Mouse (Mus musculus) CD4-positive, CD25-positive, alpha-beta regulatory T cell, adult 2 months (primary cell): ENCODE results near the gene Ttc7.
A peak's percentile ranks its signal among the peaks of the same experiment; 100 is the strongest.

Experiments used
- DNase-seq: peaks from one replicate; pipeline ENCODE4 v3.0.0-alpha.2; 2012; ENCODE audit warnings: low read depth, low spot score

The Ttc7 gene

DNA sequence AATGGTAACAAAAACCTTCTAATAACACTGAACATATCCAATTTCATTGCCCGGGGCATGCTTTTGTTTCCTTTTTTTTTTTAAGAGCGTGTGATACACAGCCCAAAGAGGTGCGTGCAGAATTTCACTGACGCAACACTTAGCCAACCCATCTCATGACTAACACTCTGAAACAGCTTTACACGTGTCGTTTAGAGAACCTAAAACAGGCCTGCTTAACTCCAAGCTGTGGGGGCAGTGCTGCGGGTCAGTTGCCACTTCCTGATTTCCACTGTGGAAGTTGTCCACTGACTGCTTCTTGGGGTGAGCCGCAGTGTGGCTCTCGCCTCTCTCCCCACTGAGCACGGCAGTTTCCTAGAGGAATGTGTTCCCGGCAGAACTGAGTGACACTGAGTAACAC lies 122.9 kb downstream of the Ttc7 start:
- no peak for DNase-seq

DNA sequence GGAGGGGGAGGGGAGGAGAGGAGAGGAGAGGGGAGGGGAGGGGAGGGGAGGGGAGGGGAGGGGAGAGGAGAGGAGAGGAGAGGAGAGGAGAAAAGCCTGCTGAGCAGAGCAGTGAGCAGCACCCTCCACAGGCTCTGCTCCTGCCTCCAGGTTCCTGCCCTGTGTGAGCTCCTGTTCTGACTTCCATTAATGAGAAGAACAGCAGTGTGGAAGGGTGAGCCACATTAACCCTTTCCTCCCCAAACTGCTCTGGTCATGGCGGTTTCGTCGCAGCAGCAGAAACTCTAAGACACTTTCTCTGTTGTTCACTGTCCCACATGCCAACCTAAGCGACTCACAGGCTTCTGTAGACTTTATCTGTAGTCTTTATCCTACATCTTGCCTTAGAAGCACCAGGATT lies 124.0 kb downstream of the Ttc7 start:
- no peak for DNase-seq

DNA sequence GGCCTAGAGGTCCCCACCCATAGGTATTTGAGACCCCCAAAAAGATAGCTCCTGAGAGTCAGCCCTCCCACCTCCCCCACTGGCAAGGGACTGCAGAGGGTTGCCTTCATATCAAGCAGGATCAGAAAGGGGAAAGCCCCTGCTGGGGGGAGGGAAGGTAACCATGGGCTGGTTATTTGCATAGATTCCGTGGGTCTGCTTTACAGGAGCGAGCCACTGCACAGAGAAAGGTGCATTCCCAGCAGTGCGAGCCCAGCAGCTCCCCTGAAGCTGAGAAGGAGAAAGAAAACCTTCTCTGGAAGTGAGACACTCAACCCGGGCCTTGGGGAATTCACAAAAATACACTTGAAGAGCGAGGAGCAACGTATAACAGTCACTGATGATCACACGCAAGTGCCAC lies 135.4 kb downstream of the Ttc7 start:
- peak; percentile 48 for DNase-seq

GRCm38 (mm10) chr17:87427511-87427910 lies 144.8 kb downstream of the Ttc7 start, which contains the start of gene Stpg4:
Gene Stpg4 (minus strand): TSS chr17:87427741.
- no peak for DNase-seq

DNA sequence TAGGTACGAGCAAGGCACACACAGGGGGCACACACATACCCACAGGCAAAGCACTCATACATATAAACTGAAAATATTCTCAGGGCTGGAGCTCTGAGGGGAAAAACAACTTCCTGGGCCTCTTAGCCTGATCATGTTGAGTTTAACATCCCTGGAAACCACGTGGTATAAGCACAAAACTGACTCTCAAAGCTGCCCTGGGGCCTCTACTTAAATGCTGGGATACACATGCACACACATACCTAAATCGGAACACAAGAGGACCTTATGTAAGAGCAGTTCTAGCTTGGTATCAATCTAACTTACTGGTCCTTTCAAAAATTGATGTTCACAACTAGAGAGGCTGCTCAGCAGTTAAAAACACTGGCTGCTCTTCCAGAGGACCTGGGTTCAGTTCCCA lies 146.7 kb downstream of the Ttc7 start:
- DNase-seq, result no peak
